ENCODE assay signal across 9 mouse cellular contexts in the genomic region with DNA sequence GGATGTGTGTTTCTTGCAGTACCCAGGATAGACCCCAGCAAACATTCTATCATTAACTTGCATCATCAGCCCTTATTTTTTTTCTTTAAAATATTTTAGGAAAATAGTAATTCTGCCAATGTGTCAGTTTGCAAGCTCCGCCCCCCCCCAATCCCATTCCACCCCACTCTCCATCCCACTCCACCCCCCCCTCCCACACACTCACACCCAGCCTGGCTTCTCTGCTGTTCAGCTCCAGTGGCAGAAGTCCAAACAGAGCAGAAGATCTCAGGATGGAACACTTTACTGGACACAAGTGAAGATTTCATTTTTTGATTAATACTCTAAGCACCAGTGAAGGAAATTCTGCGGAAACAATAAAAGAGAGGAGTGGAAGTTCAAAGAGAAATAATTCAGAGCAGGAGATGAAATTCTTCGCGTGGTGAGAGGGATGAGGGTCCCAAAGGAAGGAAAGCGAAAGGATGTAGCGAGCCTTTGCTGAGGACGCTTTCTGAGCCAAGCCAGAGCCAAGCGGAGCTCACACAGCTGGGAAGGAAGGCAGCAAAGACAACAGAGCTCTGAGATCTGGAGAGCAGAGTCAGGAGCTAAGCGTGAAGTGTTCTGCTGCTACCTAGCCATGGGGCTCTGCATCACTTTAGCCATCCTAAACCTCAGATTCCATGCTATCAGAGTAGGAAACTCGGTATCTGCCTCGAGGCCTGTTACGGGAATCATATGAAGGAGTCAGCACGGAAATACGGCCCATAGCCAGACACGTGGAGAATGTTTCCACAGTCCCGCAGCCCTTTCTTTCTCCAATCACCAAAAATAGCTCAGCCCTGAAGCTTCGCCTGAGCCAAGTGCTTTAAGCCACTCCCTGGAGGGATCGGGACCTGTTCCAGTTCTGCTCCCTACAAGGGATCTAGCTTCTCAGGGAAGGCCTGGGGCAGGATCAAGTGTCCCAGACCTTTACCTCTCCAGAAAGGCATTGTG. TPM values are rescaled to one million over a fixed set of nuclear protein-coding genes. Genes with fewer than 3 reads are reported as not detected.
DNase-seq lines count a peak whose midpoint lies in the region; ATAC-seq lines count a peak whose summit lies in the region.
"Had no signal": no experiment of that assay in that cellular context is flagged by ENCODE, and none has a peak within 500 bp of the region (broad histone marks: within the 10 kb centered on the region; RNA-seq: fewer than 3 reads in every experiment).

No protein-coding gene starts in this region.

- DNase-seq in adipocyte (ENCODE audit: low spot score), result peak; percentile 13
- DNase-seq in cerebellum, adult 18-20 months, result peak; percentile 24 to 26
- peak; percentile 74 for DNase-seq in heart, embryonic 10.5 days (ENCODE audit: low spot score)
- DNase-seq in kidney, postnatal 10 days, result peak; percentile 51
- DNase-seq in skeletal muscle tissue, adult 2 months (ENCODE audit: low read depth, low spot score), result peak; percentile 89
- DNase-seq in yolk sac, embryonic 10.5 days (ENCODE audit: low spot score), result no peak
- DNase-seq in forebrain, embryonic 11.5 days (ENCODE audit: low spot score), result no peak

- no peaks in the 10 kb centered on the region for H3K36me3 ChIP-seq in heart, embryonic 10.5 days
- H3K36me3 ChIP-seq in forebrain, embryonic 11.5 days (ENCODE audit: control insufficient read depth, insufficient read depth, low read length), result no peaks in the 10 kb centered on the region

- H3K9me3 ChIP-seq in heart, embryonic 10.5 days, result no peaks in the 10 kb centered on the region
- H3K9me3 ChIP-seq in forebrain, embryonic 11.5 days (ENCODE audit: control insufficient read depth, low read length), result no peaks in the 10 kb centered on the region

- H3K4me3 ChIP-seq in heart, embryonic 10.5 days, result no peak overlapping the region
- H3K4me3 ChIP-seq in forebrain, embryonic 11.5 days (ENCODE audit: low read depth, low read length), result no peak overlapping the region

- peak overlapping the region; percentile 69 for H3K27ac ChIP-seq in heart, embryonic 10.5 days
- no peak overlapping the region for H3K27ac ChIP-seq in forebrain, embryonic 11.5 days (ENCODE audit: low read depth, low read length)

- no peak overlapping the region for H3K9ac ChIP-seq in forebrain, embryonic 11.5 days (ENCODE audit: low read length)

- H3K27me3 ChIP-seq in heart, embryonic 10.5 days (ENCODE audit: insufficient read depth, poor library complexity, severe bottlenecking), result no peaks in the 10 kb centered on the region
- H3K27me3 ChIP-seq in forebrain, embryonic 11.5 days (ENCODE audit: control insufficient read depth, insufficient read depth, low read length), result no peaks in the 10 kb centered on the region

- H3K4me2 ChIP-seq in forebrain, embryonic 11.5 days (ENCODE audit: low read depth, low read length, severe bottlenecking), result no peak overlapping the region

- H3K4me1 ChIP-seq in heart, embryonic 10.5 days, result peaks cover 17% of the 10 kb centered on the region
- H3K4me1 ChIP-seq in forebrain, embryonic 11.5 days (replicated peaks; ENCODE audit: control insufficient read depth, insufficient read depth, low read length), result no peaks in the 10 kb centered on the region

- ATAC-seq in forebrain, embryonic 11.5 days (replicated peaks; ENCODE audit: low FRiP score), result no peak
- ATAC-seq in granulocyte monocyte progenitor cell, adult 5-6 weeks (replicated peaks; ENCODE audit: poor library complexity, severe bottlenecking), result no peak
- ATAC-seq: Patski had no signal

- 46% methylated on average over 18 of the region's 18 CpGs for WGBS in heart, embryonic 10.5 days
- WGBS in forebrain, embryonic 11.5 days, result 82% methylated on average over 18 of the region's 18 CpGs

RNA-seq across cellular contexts. Expression of a gene that starts 4.8 kb away (rescaled TPM):
- not detected in 2 replicates for polyA plus RNA-seq in heart, embryonic 10.5 days (2016; fragmentation: Nextera tagmentation; extraction: Ambion mirVana)
- polyA plus RNA-seq in forebrain, embryonic 11.5 days (2014; fragmentation: Nextera tagmentation; extraction: Ambion mirVana), result not detected in 2 replicates
- not detected in 2 replicates for total RNA-seq in granulocyte monocyte progenitor cell, adult 5-6 weeks (2014; fragmentation: Nextera tagmentation)
- total RNA-seq in granulocyte monocyte progenitor cell, adult 5-6 weeks (2017), result not detected in 2 replicates
- polyA plus RNA-seq: Patski had no signal

RNA-seq across cellular contexts. Expression of a gene that starts 53.1 kb away (rescaled TPM):
- polyA plus RNA-seq in heart, embryonic 10.5 days (2016; fragmentation: Nextera tagmentation; extraction: Ambion mirVana), result 0.27 and 1.1 TPM in 2 replicates
- 0.28 and 0.36 TPM in 2 replicates for polyA plus RNA-seq in forebrain, embryonic 11.5 days (2014; fragmentation: Nextera tagmentation; extraction: Ambion mirVana)
- total RNA-seq in granulocyte monocyte progenitor cell, adult 5-6 weeks (2014; fragmentation: Nextera tagmentation), result not detected in 2 replicates
- total RNA-seq in granulocyte monocyte progenitor cell, adult 5-6 weeks (2017), result not detected in 2 replicates
- polyA plus RNA-seq: Patski had no signal

Comparison
In these comparisons a context has a peak if more than half of its experiments do, and no peak if none do; other contexts are left out.
1. DNase-seq: peak in adipocyte (single experiment), cerebellum, adult 18-20 months (2 of 2), heart, embryonic 10.5 days (single experiment), kidney, postnatal 10 days (single experiment) and skeletal muscle tissue, adult 2 months (single experiment); none in yolk sac, embryonic 10.5 days (single experiment) and forebrain, embryonic 11.5 days (single experiment).